Mouse (Mus musculus) left cerebral cortex, adult 11 months (tissue): Measurements from ENCODE around the gene Exoc1.

Experiments
- DNase-seq: peaks from one replicate; pipeline ENCODE4 v3.0.0; 2022; ENCODE audit warnings: low spot score

Exoc1 gene

GRCm38 (mm10) chr5:76609702-76610370 lies 80.7 kb downstream of the Exoc1 start:
- no peak for DNase-seq

GRCm38 (mm10) chr5:76612867-76613499 lies 83.9 kb downstream of the Exoc1 start:
- DNase-seq = no peak

GRCm38 (mm10) chr5:76615276-76615675 lies 86.2 kb downstream of the Exoc1 start:
- DNase-seq = no peak

GRCm38 (mm10) chr5:76616196-76616747 lies 87.2 kb downstream of the Exoc1 start:
- DNase-seq = no peak

- DNase-seq = no peak
Observed at GRCm38 (mm10) chr5:76618750-76619149, 89.6 kb downstream of the Exoc1 start.
